ENCODE assay signal across 8 mouse cellular contexts in the genomic region with DNA sequence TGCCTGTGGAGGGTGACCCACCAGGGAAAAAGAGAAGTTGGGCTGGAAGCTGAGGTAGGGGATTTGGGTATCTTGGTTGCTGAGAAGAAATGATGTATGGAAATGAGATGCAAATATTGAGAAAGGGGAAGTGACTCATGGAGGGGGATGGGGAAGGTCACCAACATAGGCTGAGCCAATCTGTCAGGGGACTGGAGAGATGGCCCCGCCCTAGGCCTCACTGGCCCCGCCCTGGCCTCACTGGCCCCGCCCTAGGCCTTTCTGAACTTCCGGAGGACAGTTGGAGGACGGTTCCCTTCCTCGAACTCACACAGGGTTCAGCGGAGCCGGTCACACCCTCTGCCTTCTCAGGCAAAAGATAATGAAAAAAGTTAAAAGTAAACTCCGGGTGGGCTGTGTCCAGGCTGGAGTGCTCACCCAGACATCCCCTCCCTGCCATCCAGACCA. TPM values are rescaled to one million over a fixed set of nuclear protein-coding genes. Genes with fewer than 3 reads are reported as not detected.
DNase-seq lines count a peak whose midpoint lies in the region; ATAC-seq and TF ChIP-seq lines count a peak whose summit lies in the region.

No protein-coding gene starts in this region.

- 33% methylated on average over 9 of the region's 9 CpGs for WGBS in hindbrain, embryonic 12.5 days
- whole genome bisulfite sequencing in hindbrain, postnatal 0 days, result 31% methylated on average over 9 of the region's 9 CpGs
- 33% methylated on average over 8 of the region's 9 CpGs for WGBS in embryonic facial prominence, embryonic 14.5 days
- WGBS in neural tube, embryonic 12.5 days, result 30% methylated on average over 9 of the region's 9 CpGs

- TF ChIP-seq CTCF in hindbrain, postnatal 0 days (IDR thresholded peaks at IDR 0.05; ENCODE audit: low read depth), result no peak

- ATAC-seq in hindbrain, embryonic 12.5 days (ENCODE audit: low FRiP score), result peak; percentile 49; the same call in 1 of the 2 replicates
- ATAC-seq in hindbrain, postnatal 0 days, result no peak
- ATAC-seq in embryonic facial prominence, embryonic 14.5 days (ENCODE audit: low read depth), result peak; percentile 38; the same call in 1 of the 2 replicates
- ATAC-seq in neural tube, embryonic 12.5 days (ENCODE audit: low FRiP score, low read depth), result peak; percentile 42; the same call in 1 of the 2 replicates

- no peak overlapping the region for H3K4me2 ChIP-seq in hindbrain, embryonic 12.5 days (replicated peaks)
- H3K4me2 ChIP-seq in hindbrain, postnatal 0 days (ENCODE audit: low read depth, low read length), result no peak overlapping the region
- no peak overlapping the region for H3K4me2 ChIP-seq in embryonic facial prominence, embryonic 14.5 days (ENCODE audit: low read depth, low read length)
- H3K4me2 ChIP-seq in neural tube, embryonic 12.5 days (replicated peaks), result no peak overlapping the region

- H3K27me3 ChIP-seq in hindbrain, embryonic 12.5 days, result peaks cover 24% of the 10 kb centered on the region
- no peaks in the 10 kb centered on the region for H3K27me3 ChIP-seq in hindbrain, postnatal 0 days (ENCODE audit: insufficient read depth, low read length)
- no peaks in the 10 kb centered on the region; the same call in none of the 2 replicates for H3K27me3 ChIP-seq in embryonic facial prominence, embryonic 14.5 days (replicated peaks; ENCODE audit: control insufficient read depth, insufficient read depth, low read length)
- H3K27me3 ChIP-seq in neural tube, embryonic 12.5 days (replicated peaks), result peaks cover 23% of the 10 kb centered on the region

- H3K36me3 ChIP-seq in hindbrain, embryonic 12.5 days, result no peaks in the 10 kb centered on the region
- H3K36me3 ChIP-seq in hindbrain, postnatal 0 days (ENCODE audit: insufficient read depth, low read length), result no peaks in the 10 kb centered on the region
- no peaks in the 10 kb centered on the region for H3K36me3 ChIP-seq in embryonic facial prominence, embryonic 14.5 days (ENCODE audit: control insufficient read depth, insufficient read depth, low read length)
- no peaks in the 10 kb centered on the region for H3K36me3 ChIP-seq in neural tube, embryonic 12.5 days

- H3K27ac ChIP-seq in hindbrain, embryonic 12.5 days, result no peak overlapping the region
- H3K27ac ChIP-seq in hindbrain, postnatal 0 days, result no peak overlapping the region
- no peak overlapping the region for H3K27ac ChIP-seq in embryonic facial prominence, embryonic 14.5 days (replicated peaks; ENCODE audit: low read depth, low read length)
- no peak overlapping the region for H3K27ac ChIP-seq in neural tube, embryonic 12.5 days

- peaks cover 13% of the 10 kb centered on the region for H3K4me1 ChIP-seq in hindbrain, embryonic 12.5 days
- H3K4me1 ChIP-seq in hindbrain, postnatal 0 days (ENCODE audit: insufficient read depth, low read length), result no peaks in the 10 kb centered on the region
- no peaks in the 10 kb centered on the region for H3K4me1 ChIP-seq in embryonic facial prominence, embryonic 14.5 days (ENCODE audit: control insufficient read depth, insufficient read depth, low read length)
- H3K4me1 ChIP-seq in neural tube, embryonic 12.5 days, result 0 out of 2 replicates have a peak, but pooled peaks cover 14% of the 10 kb centered on the region

- H3K4me3 ChIP-seq in hindbrain, embryonic 12.5 days, result no peak overlapping the region
- no peak overlapping the region for H3K4me3 ChIP-seq in hindbrain, postnatal 0 days (ENCODE audit: low read length)
- no peak overlapping the region for H3K4me3 ChIP-seq in embryonic facial prominence, embryonic 14.5 days (ENCODE audit: low read depth, low read length)
- no peak overlapping the region for H3K4me3 ChIP-seq in neural tube, embryonic 12.5 days

- no peak for DNase-seq in hindbrain, postnatal 0 days (ENCODE audit: low spot score)
- DNase-seq in ES-CJ7 (ENCODE audit: low read depth, low spot score) (peak; percentile 91), liver (peak; percentile 96)
- no peak for DNase-seq in embryonic facial prominence, embryonic 14.5 days (ENCODE audit: low spot score)
- no peak for DNase-seq in frontal cortex, postnatal 36 days (ENCODE audit: low spot score in 2 of 2)
- no peak for DNase-seq in ovary, postnatal 10 days (ENCODE audit: low spot score)

- peak overlapping the region; percentile 13; the same call in 1 of the 2 replicates for H3K9ac ChIP-seq in hindbrain, embryonic 12.5 days
- H3K9ac ChIP-seq in hindbrain, postnatal 0 days (replicated peaks; ENCODE audit: low read length), result no peak overlapping the region
- no peak overlapping the region for H3K9ac ChIP-seq in embryonic facial prominence, embryonic 14.5 days (ENCODE audit: low read depth, low read length)
- H3K9ac ChIP-seq in neural tube, embryonic 12.5 days, result no peak overlapping the region

- no peaks in the 10 kb centered on the region for H3K9me3 ChIP-seq in hindbrain, embryonic 12.5 days (replicated peaks)
- no peaks in the 10 kb centered on the region for H3K9me3 ChIP-seq in hindbrain, postnatal 0 days (ENCODE audit: low read length)
- H3K9me3 ChIP-seq in embryonic facial prominence, embryonic 14.5 days (ENCODE audit: control insufficient read depth, low read length), result no peaks in the 10 kb centered on the region
- H3K9me3 ChIP-seq in neural tube, embryonic 12.5 days, result no peaks in the 10 kb centered on the region

RNA-seq across cellular contexts. Expression of gene Lrrc25, which starts 3.0 kb away (rescaled TPM):
- 0.79 and 1.1 TPM in 2 replicates for polyA plus RNA-seq in hindbrain, embryonic 12.5 days (2016; fragmentation: Nextera tagmentation; extraction: Ambion mirVana)
- total RNA-seq in hindbrain, postnatal 0 days (2014; rRNA removed), result 0.65 and 3.3 TPM in 2 replicates
- polyA plus RNA-seq in hindbrain, postnatal 0 days (2015; fragmentation: Nextera tagmentation; extraction: Ambion mirVana), result 1.3 and 1.5 TPM in 2 replicates
- polyA plus RNA-seq in embryonic facial prominence, embryonic 14.5 days (2014; fragmentation: Nextera tagmentation; extraction: Ambion mirVana), result 1.8 and 2.3 TPM in 2 replicates
- polyA plus RNA-seq in neural tube, embryonic 12.5 days (2016; fragmentation: Nextera tagmentation; extraction: Ambion mirVana), result 0.68 and 1.3 TPM in 2 replicates

RNA-seq across cellular contexts. Expression of gene Ssbp4, which starts 10.2 kb away (rescaled TPM):
- polyA plus RNA-seq in hindbrain, embryonic 12.5 days (2016; fragmentation: Nextera tagmentation; extraction: Ambion mirVana), result 141 and 143 TPM in 2 replicates
- total RNA-seq in hindbrain, postnatal 0 days (2014; rRNA removed), result 248 and 349 TPM in 2 replicates
- polyA plus RNA-seq in hindbrain, postnatal 0 days (2015; fragmentation: Nextera tagmentation; extraction: Ambion mirVana), result 188 and 189 TPM in 2 replicates
- polyA plus RNA-seq in embryonic facial prominence, embryonic 14.5 days (2014; fragmentation: Nextera tagmentation; extraction: Ambion mirVana), result 120 and 132 TPM in 2 replicates
- polyA plus RNA-seq in neural tube, embryonic 12.5 days (2016; fragmentation: Nextera tagmentation; extraction: Ambion mirVana), result 139 and 144 TPM in 2 replicates

RNA-seq across cellular contexts. Expression of gene Gdf15, which starts 13.3 kb away (rescaled TPM):
- 0.15 and 0.17 TPM in 2 replicates for polyA plus RNA-seq in hindbrain, embryonic 12.5 days (2016; fragmentation: Nextera tagmentation; extraction: Ambion mirVana)
- total RNA-seq in hindbrain, postnatal 0 days (2014; rRNA removed), result 1.7 TPM in 1 of 2 replicates, not detected in the other
- 0.25 and 0.41 TPM in 2 replicates for polyA plus RNA-seq in hindbrain, postnatal 0 days (2015; fragmentation: Nextera tagmentation; extraction: Ambion mirVana)
- 0.28 and 0.29 TPM in 2 replicates for polyA plus RNA-seq in embryonic facial prominence, embryonic 14.5 days (2014; fragmentation: Nextera tagmentation; extraction: Ambion mirVana)
- polyA plus RNA-seq in neural tube, embryonic 12.5 days (2016; fragmentation: Nextera tagmentation; extraction: Ambion mirVana), result 0.14 TPM in 1 of 2 replicates, not detected in the other

RNA-seq across cellular contexts. Expression of gene Isyna1, which starts 24.7 kb away (rescaled TPM):
- 128 and 138 TPM in 2 replicates for polyA plus RNA-seq in hindbrain, embryonic 12.5 days (2016; fragmentation: Nextera tagmentation; extraction: Ambion mirVana)
- 152 and 207 TPM in 2 replicates for total RNA-seq in hindbrain, postnatal 0 days (2014; rRNA removed)
- polyA plus RNA-seq in hindbrain, postnatal 0 days (2015; fragmentation: Nextera tagmentation; extraction: Ambion mirVana), result 99.3 and 113 TPM in 2 replicates
- polyA plus RNA-seq in embryonic facial prominence, embryonic 14.5 days (2014; fragmentation: Nextera tagmentation; extraction: Ambion mirVana), result 94.5 and 107 TPM in 2 replicates
- 116 TPM in 2 replicates for polyA plus RNA-seq in neural tube, embryonic 12.5 days (2016; fragmentation: Nextera tagmentation; extraction: Ambion mirVana)

RNA-seq across cellular contexts. Expression of gene Pgpep1, which starts 41.3 kb away (rescaled TPM):
- polyA plus RNA-seq in hindbrain, embryonic 12.5 days (2016; fragmentation: Nextera tagmentation; extraction: Ambion mirVana), result 101 and 125 TPM in 2 replicates
- total RNA-seq in hindbrain, postnatal 0 days (2014; rRNA removed), result 65.7 and 68.4 TPM in 2 replicates
- 44.2 and 56.5 TPM in 2 replicates for polyA plus RNA-seq in hindbrain, postnatal 0 days (2015; fragmentation: Nextera tagmentation; extraction: Ambion mirVana)
- polyA plus RNA-seq in embryonic facial prominence, embryonic 14.5 days (2014; fragmentation: Nextera tagmentation; extraction: Ambion mirVana), result 59.8 and 62.7 TPM in 2 replicates
- 181 and 188 TPM in 2 replicates for polyA plus RNA-seq in neural tube, embryonic 12.5 days (2016; fragmentation: Nextera tagmentation; extraction: Ambion mirVana)

Comparison
In these comparisons a context has a peak if more than half of its experiments do, and no peak if none do; other contexts are left out.
1. DNase-seq: peak in ES-CJ7 (single experiment) and liver (single experiment); none in hindbrain, postnatal 0 days (single experiment), embryonic facial prominence, embryonic 14.5 days (single experiment), frontal cortex, postnatal 36 days (0 of 2) and ovary, postnatal 10 days (single experiment).